Mouse (Mus musculus): ENCODE results near the gene Bbx. TPM values are rescaled to one million over a fixed set of nuclear protein-coding genes. Genes with fewer than 3 reads are reported as not detected.

The Bbx gene
- polyA plus RNA-seq, 1 experiment from 2014 or later: 37.5 TPM

- no peak overlapping the region for H3K9ac ChIP-seq (ENCODE audit: low read length)
- WGBS: 89% methylated on average over 9 of the region's 9 CpGs
- no peaks in the 10 kb centered on the region for H3K4me1 ChIP-seq (ENCODE audit: control insufficient read depth, insufficient read depth, low read length)
- H3K4me2 ChIP-seq (ENCODE audit: low read depth, severe bottlenecking): no peak overlapping the region
- H3K4me3 ChIP-seq (ENCODE audit: low read depth, low read length): no peak overlapping the region
- no peak for DNase-seq (ENCODE audit: low spot score)
- H3K27me3 ChIP-seq (ENCODE audit: control insufficient read depth, insufficient read depth, low read length): no peaks in the 10 kb centered on the region
- no peaks in the 10 kb centered on the region for H3K9me3 ChIP-seq (ENCODE audit: control insufficient read depth, low read length)
- H3K27ac ChIP-seq (replicated peaks; ENCODE audit: low read depth, low read length): no peak overlapping the region
- H3K36me3 ChIP-seq (ENCODE audit: control insufficient read depth, insufficient read depth, low read length): no peaks in the 10 kb centered on the region
- no peak for ATAC-seq (ENCODE audit: insufficient number of reproducible peaks, low FRiP score, low TSS enrichment, low read depth)
Observed at GRCm38 (mm10) chr16:50449086-50449485, 16.9 kb upstream of the Bbx start.

DNA sequence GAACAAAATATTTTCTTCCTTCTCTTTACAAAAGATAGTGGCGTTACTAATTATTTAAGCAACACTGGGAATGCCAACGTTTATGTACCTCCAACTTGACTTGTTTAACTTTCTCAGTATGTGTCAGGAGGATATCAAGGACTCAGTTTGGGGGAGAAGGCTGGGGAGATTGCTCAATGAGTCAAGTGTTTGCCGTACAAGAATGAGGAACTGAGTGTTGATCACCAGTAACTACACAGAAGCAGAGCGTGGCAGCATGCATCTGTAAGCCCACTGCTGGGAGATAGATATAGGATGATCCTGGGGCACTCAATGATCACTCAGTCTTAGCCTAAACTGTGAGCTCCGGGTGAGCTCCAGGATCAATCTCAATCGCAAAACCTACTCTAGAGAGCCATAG, 12.8 kb upstream of the Bbx start:
- Histone ChIP-seq H3K4me1 (ENCODE audit: control insufficient read depth, insufficient read depth, low read length) (no peaks in the 10 kb centered on the region), H3K9me3 (ENCODE audit: control insufficient read depth, low read length) (no peaks in the 10 kb centered on the region), H3K36me3 (ENCODE audit: control insufficient read depth, insufficient read depth, low read length) (no peaks in the 10 kb centered on the region), H3K4me3 (ENCODE audit: low read depth, low read length) (no peak overlapping the region), H3K4me2 (ENCODE audit: low read depth, severe bottlenecking) (no peak overlapping the region), H3K9ac (ENCODE audit: low read length) (no peak overlapping the region), H3K27me3 (ENCODE audit: control insufficient read depth, insufficient read depth, low read length) (no peaks in the 10 kb centered on the region), H3K27ac (replicated peaks; ENCODE audit: low read depth, low read length) (no peak overlapping the region)
- no peak for DNase-seq (ENCODE audit: low spot score)
- WGBS: 86% methylated on average over 6 of the region's 6 CpGs
- ATAC-seq (ENCODE audit: insufficient number of reproducible peaks, low FRiP score, low TSS enrichment, low read depth): no peak

DNA sequence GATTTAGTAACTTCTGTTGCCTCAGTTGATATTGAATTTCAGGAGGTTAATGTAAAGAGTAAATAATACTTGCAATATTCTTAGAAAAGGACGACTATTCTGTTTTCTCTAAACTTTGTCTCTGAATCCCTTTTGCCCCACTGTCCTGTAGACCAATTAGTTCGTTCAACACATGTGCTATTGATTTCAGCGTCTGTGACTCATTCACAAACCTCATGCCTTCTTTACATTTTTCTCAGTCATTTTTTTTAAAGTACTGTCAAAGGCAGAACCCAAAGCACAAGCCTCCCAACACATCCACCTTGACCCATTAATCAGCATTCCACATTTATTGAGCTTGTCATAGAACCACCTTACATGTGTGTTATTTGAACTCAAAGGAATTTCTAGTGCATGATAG, 6.6 kb upstream of the Bbx start:
- no peak for ATAC-seq (ENCODE audit: insufficient number of reproducible peaks, low FRiP score, low TSS enrichment, low read depth)
- no peak overlapping the region for H3K27ac ChIP-seq (replicated peaks; ENCODE audit: low read depth, low read length)
- WGBS: 63% methylated on average over 3 of the region's 3 CpGs
- H3K27me3 ChIP-seq (ENCODE audit: control insufficient read depth, insufficient read depth, low read length): no peaks in the 10 kb centered on the region
- no peaks in the 10 kb centered on the region for H3K36me3 ChIP-seq (ENCODE audit: control insufficient read depth, insufficient read depth, low read length)
- H3K9ac ChIP-seq (ENCODE audit: low read length): no peak overlapping the region
- H3K4me1 ChIP-seq (ENCODE audit: control insufficient read depth, insufficient read depth, low read length): no peaks in the 10 kb centered on the region
- DNase-seq (ENCODE audit: low spot score): no peak
- H3K4me3 ChIP-seq (ENCODE audit: low read depth, low read length): no peak overlapping the region
- no peaks in the 10 kb centered on the region for H3K9me3 ChIP-seq (ENCODE audit: control insufficient read depth, low read length)
- H3K4me2 ChIP-seq (ENCODE audit: low read depth, severe bottlenecking): no peak overlapping the region

- Histone ChIP-seq H3K27ac (replicated peaks; ENCODE audit: low read depth, low read length) (no peak overlapping the region), H3K9me3 (ENCODE audit: control insufficient read depth, low read length) (no peaks in the 10 kb centered on the region), H3K27me3 (ENCODE audit: control insufficient read depth, insufficient read depth, low read length) (no peaks in the 10 kb centered on the region), H3K36me3 (ENCODE audit: control insufficient read depth, insufficient read depth, low read length) (no peaks in the 10 kb centered on the region), H3K9ac (ENCODE audit: low read length) (no peak overlapping the region), H3K4me1 (ENCODE audit: control insufficient read depth, insufficient read depth, low read length) (no peaks in the 10 kb centered on the region), H3K4me2 (ENCODE audit: low read depth, severe bottlenecking) (no peak overlapping the region), H3K4me3 (ENCODE audit: low read depth, low read length) (no peak overlapping the region)
- DNase-seq (ENCODE audit: low spot score) (no peak), ATAC-seq (ENCODE audit: insufficient number of reproducible peaks, low FRiP score, low TSS enrichment, low read depth) (no peak)
- WGBS: 88% methylated on average over 15 of the region's 15 CpGs
Observed at GRCm38 (mm10) chr16:50437788-50438187, 5.6 kb upstream of the Bbx start.

GRCm38 (mm10) chr16:50437331-50437730, 5.1 kb upstream of the Bbx start:
- no peak overlapping the region for H3K9ac ChIP-seq (ENCODE audit: low read length)
- no peak overlapping the region for H3K27ac ChIP-seq (replicated peaks; ENCODE audit: low read depth, low read length)
- no peak for ATAC-seq (ENCODE audit: insufficient number of reproducible peaks, low FRiP score, low TSS enrichment, low read depth)
- no peaks in the 10 kb centered on the region for H3K4me1 ChIP-seq (ENCODE audit: control insufficient read depth, insufficient read depth, low read length)
- no peak for DNase-seq (ENCODE audit: low spot score)
- no peaks in the 10 kb centered on the region for H3K9me3 ChIP-seq (ENCODE audit: control insufficient read depth, low read length)
- H3K4me2 ChIP-seq (ENCODE audit: low read depth, severe bottlenecking): no peak overlapping the region
- 35% methylated on average over 2 of the region's 2 CpGs for WGBS
- no peaks in the 10 kb centered on the region for H3K27me3 ChIP-seq (ENCODE audit: control insufficient read depth, insufficient read depth, low read length)
- no peaks in the 10 kb centered on the region for H3K36me3 ChIP-seq (ENCODE audit: control insufficient read depth, insufficient read depth, low read length)
- H3K4me3 ChIP-seq (ENCODE audit: low read depth, low read length): no peak overlapping the region

DNA sequence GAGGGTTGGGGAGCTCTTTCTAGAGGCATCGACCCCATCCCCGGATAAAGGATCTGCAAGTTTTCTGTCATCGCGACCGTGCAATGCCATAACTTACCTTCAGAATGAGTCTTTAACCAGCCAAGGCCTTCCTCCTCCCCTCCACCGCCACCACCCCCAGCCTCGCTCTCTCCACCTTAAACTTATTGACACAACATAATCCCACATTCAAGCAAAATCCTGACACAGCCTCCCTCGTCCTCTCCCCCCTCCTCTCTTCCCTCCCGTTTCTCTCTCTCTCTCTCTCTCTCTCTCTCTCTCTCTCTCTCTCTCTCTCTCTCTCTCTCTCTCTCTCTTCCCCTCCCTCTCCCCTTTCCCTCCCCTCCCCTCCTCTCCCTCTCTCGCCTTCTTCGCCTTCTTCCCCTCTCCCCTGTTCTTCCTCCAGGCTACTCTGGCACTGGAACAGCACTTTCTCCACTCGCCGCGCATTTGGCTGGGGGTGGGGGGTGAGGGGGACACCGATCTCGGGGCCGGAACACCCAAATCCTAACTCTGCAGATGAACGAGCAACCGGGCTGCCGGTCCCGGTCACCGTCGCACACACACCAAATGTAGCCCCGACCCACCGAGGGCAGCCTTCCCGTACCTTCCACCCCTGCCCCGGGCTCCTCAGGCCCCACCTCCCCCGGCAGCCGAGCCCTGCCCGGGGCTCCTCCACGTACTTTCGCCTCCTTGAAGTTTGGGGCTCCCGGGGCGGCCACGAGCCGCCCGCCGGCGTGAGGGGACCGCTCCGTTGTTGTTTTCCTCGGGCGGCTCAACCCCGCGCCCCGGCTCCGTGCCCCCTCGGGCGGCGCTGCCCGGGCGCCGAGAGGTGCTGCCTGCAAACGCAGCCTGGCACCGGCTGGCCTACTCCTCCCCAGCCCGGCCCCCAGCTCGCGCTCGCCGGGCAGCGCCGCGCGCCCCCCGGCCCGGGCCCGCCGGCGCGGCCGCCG, 894 bp downstream of the Bbx start:
- ATAC-seq (ENCODE audit: insufficient number of reproducible peaks, low FRiP score, low TSS enrichment, low read depth): peak; percentile 61
- 1% methylated on average over 63 of the region's 72 CpGs for WGBS
- Histone ChIP-seq H3K27me3 (ENCODE audit: control insufficient read depth, insufficient read depth, low read length) (no peaks in the 10 kb centered on the region), H3K4me1 (ENCODE audit: control insufficient read depth, insufficient read depth, low read length) (no peaks in the 10 kb centered on the region), H3K27ac (replicated peaks; ENCODE audit: low read depth, low read length) (peak overlapping the region; percentile 98), H3K9me3 (ENCODE audit: control insufficient read depth, low read length) (no peaks in the 10 kb centered on the region), H3K36me3 (ENCODE audit: control insufficient read depth, insufficient read depth, low read length) (no peaks in the 10 kb centered on the region), H3K4me3 (ENCODE audit: low read depth, low read length) (peak overlapping the region; percentile 93), H3K9ac (ENCODE audit: low read length) (peak overlapping the region; percentile 95), H3K4me2 (ENCODE audit: low read depth, severe bottlenecking) (peak overlapping the region; percentile 100)
- peak; percentile 74 for DNase-seq (ENCODE audit: low spot score)

DNA sequence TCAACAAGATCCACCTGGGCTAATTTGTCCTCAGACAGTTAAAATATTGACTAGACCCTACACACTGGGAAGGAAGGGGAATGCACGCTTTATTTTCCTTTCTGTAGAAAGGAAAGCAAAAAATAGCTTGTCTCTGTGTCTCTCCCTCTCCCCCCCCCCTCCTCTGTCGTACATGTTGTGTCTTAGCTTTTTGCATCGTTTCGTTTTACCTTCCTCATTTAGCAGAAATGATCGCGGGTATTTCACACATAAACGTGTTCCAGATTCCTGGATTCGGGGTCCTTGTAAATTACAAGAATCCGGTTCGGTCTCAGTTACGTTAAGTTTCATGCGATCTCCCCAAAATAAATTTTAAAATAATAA, 1.7 kb downstream of the Bbx start:
- Histone ChIP-seq H3K4me2 (ENCODE audit: low read depth, severe bottlenecking) (peak overlapping the region; percentile 100), H3K4me3 (ENCODE audit: low read depth, low read length) (peak overlapping the region; percentile 93), H3K9me3 (ENCODE audit: control insufficient read depth, low read length) (no peaks in the 10 kb centered on the region), H3K4me1 (ENCODE audit: control insufficient read depth, insufficient read depth, low read length) (no peaks in the 10 kb centered on the region), H3K36me3 (ENCODE audit: control insufficient read depth, insufficient read depth, low read length) (no peaks in the 10 kb centered on the region), H3K27ac (replicated peaks; ENCODE audit: low read depth, low read length) (0 out of 2 replicates have a peak overlapping the region, but pooled peaks have one; percentile 30), H3K9ac (ENCODE audit: low read length) (peak overlapping the region; percentile 87; the same call in 1 of the 2 replicates), H3K27me3 (ENCODE audit: control insufficient read depth, insufficient read depth, low read length) (no peaks in the 10 kb centered on the region)
- DNase-seq (ENCODE audit: low spot score) (no peak), ATAC-seq (ENCODE audit: insufficient number of reproducible peaks, low FRiP score, low TSS enrichment, low read depth) (no peak)
- WGBS: 0% methylated on average over 12 of the region's 12 CpGs

DNA sequence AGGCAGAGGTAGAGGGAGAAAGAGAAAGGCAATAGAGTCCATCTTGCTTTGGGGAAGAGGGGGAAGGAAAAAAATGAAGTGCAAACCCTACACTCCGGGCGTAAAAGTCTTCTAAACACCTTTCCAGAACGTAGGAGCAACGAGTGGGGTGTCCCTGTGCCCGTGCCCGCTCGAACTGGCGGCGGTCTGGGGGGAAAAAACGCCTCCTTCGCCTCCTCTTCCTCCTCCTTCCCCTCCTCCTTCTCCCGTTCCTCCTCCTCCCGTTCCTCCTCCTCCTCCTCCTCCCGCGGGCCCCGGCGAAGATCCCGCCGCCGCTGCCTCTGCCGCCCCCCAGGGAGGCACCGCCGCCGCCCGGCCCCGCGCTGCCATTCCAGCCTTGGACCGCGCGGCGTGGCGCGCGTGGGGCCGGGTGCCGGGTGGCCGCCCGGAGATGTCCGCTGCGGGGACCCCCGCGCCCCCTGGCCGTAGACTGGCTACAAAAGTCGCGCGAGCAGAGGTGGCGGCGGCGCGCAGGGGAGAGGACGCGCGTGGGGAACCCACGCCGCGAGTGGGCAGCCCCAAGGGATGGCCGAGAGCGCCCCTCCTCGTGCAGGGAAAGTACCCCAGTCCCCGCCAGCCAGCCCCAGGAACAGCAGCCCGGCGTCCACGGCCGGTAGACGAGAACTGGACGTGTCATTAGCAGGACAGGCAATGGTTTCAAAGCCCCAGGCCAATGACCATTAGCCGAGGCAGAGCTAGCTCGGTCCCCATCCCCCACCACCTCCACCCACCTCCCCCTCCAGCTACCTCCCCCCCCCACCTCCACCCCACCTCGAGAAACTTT, 2.3 kb downstream of the Bbx start:
- Histone ChIP-seq H3K4me3 (ENCODE audit: low read depth, low read length) (peak overlapping the region; percentile 93), H3K9ac (ENCODE audit: low read length) (peak overlapping the region; percentile 87), H3K4me2 (ENCODE audit: low read depth, severe bottlenecking) (peak overlapping the region; percentile 100), H3K36me3 (ENCODE audit: control insufficient read depth, insufficient read depth, low read length) (no peaks in the 10 kb centered on the region), H3K27me3 (ENCODE audit: control insufficient read depth, insufficient read depth, low read length) (no peaks in the 10 kb centered on the region), H3K9me3 (ENCODE audit: control insufficient read depth, low read length) (no peaks in the 10 kb centered on the region), H3K4me1 (ENCODE audit: control insufficient read depth, insufficient read depth, low read length) (no peaks in the 10 kb centered on the region), H3K27ac (replicated peaks; ENCODE audit: low read depth, low read length) (0 out of 2 replicates have a peak overlapping the region, but pooled peaks have one; percentile 30)
- DNase-seq (ENCODE audit: low spot score): peak; percentile 67
- ATAC-seq (ENCODE audit: insufficient number of reproducible peaks, low FRiP score, low TSS enrichment, low read depth): no peak
- WGBS: under 1% methylated on average over 57 of the region's 69 CpGs
